Mouse (Mus musculus): ENCODE measurements around the gene Slc35a2.

The Slc35a2 gene

DNA sequence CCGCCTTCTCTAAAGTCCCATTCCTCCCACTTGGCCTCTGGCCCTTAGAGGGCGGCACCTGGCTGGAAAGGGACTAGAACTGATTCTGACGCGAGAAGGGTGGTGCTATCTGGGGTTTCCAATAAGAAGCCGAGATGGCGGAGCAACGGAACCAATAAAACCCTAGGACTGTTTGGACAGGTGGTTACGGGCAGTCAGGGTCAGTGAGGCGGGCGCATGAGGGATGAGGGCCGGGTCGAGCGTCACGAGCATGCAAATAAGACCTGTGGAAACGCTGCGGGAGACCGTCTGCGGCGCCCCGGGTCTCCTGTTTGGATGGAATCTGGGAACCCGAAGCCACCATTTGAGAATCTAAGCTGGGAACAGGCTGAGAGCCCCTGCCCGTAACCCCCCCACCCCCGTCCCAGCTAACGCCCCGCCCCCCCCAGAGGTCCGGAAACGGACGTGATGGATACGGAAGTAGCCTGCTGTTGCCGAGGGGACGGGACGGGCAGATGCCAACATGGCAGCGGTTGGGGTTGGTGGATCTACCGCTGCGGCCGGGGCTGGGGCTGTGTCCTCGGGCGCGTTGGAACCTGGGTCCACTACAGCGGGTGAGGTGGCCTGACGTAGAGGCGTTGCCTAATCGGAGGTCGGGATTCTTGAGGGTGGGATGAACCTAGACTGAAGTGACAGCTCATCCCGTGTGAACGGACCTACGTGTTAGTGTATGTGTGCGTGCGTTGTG is at the start of gene Slc35a2:
TSS of gene Slc35a2 (plus strand) at position 188 of the 727 bp plus-strand sequence.
- WGBS, result 2% methylated on average over 49 of the region's 49 CpGs

DNA sequence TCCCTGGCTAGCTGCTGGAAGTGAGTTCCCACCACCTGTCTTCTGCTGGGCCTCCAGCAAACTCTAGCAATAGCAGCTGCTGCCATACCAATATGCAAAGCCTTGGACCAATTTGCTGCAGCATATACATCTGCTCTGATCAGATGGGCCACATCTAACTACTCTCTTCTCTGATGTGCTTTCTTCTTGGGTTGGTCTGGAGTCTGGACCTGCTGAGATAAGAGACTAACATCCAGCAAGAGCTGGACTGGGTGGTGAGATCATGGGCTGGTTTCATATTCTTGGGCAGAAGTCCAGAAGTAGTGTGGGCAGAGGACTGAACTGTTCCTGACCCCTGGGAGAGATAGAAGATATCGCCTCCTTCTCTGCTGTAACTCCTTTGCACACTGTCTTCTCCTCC is 46.7 kb upstream of the Slc35a2 start:
- WGBS, result 78% methylated on average over 1 of the region's 1 CpGs

DNA sequence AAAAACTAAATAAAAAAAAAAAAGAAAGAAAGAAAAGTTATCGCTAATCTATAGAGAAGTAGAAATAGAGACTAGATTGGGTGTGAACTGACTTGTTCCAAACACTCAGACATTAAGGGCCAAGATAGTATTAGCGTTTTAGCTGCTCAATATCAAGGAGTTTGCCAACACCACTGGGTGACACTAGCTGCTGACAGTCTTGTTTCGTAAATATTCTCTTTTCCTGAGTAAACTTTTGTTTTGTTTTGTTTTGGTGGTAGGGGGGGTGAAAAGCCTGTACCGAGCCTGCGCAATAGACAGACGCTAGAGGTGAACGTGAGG is 43.0 kb upstream of the Slc35a2 start:
- WGBS, result 1% methylated on average over 7 of the region's 7 CpGs

DNA sequence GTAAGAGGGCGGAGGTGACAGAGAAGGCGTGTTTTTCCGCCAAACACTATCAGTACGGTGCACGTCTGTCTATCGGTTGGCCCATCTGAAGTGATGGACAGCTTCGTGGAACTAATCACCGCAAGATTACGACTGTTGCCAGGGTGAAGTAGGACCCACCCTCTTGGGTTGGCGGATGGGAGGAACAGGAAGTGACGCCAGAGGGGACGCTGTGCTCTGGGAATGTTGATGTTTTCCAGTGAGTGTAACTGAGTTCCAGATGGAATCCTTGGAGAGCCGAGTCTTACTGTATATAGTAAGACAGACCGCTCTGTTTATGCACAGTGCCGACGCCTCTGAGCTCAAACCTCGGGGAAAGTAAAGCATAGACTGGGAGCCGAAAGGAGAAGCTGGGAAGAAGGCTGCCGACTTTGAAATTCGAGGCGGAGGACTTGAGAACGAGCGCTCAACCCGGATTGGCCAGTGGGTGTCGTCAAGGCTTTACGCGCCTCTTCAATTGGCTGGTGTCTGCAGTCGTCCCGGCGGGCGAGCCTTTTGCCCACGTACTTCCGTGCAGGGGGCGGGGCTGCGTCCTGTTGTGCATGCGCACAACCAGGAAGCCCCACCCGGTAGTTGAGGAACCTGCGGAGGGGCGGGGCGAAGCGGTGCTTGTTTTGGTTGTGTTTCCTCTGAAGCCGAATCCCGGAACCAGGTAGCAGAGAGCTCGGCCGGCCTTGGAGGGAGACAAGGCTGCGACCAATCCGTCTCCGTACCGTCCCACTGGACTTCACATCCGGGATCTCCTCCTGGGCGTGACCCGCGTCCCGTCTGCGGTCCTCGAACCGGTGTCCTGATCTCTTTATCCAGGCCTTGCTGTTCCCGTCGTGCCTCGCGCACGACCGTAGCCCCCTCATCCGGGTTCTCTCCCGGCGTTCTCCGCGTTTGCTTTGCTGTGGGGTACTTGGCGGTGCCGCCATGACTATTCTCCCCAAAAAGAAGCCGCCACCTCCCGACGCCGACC is 42.4 kb upstream of the Slc35a2 start, which contains the start of gene Otud5:
TSS of gene Otud5 (plus strand) at position 202 of the 1,000 bp plus-strand sequence.
- 2% methylated on average over 73 of the region's 74 CpGs for WGBS

DNA sequence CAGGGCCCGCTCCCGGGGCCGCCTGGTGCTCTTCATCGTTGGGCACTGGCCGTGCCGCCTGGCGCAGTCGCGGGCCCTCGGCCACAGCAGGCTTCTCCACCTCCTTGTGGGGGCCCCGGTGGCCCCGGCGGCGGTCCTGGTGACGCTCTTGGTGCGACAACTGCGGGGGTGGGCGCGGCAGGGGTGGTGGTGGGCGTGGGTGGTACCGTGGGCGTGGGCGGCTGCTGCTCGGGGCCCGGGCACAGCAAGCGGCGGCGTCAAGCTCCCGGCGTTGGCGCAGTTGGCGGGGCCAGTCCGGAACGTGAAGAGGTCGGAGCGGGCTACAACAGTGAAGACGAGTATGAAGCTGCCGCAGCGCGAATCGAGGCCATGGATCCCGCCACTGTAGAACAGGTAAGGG is 41.5 kb upstream of the Slc35a2 start:
- WGBS, result 6% methylated on average over 41 of the region's 42 CpGs

DNA sequence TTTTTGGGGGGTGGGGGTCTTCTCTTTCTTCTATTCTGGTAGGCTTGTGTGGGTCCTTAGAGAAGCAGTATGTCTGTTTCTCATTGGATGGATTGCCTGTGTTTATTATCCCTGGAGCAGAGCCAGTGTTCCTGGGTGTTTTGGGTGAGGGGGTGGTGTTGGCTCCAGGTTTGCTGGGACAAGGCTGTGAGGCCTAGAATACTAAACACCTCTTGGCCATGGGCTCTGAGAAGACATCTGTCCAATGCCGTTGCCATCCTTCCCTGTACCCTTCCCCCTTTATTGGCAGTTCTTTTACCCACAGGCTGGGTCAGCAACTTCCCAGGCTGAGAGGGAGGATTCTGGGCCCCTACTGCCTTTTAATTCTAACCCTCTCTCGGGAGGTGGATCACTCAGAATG is 36.0 kb upstream of the Slc35a2 start:
- 23% methylated on average over 2 of the region's 2 CpGs for WGBS

DNA sequence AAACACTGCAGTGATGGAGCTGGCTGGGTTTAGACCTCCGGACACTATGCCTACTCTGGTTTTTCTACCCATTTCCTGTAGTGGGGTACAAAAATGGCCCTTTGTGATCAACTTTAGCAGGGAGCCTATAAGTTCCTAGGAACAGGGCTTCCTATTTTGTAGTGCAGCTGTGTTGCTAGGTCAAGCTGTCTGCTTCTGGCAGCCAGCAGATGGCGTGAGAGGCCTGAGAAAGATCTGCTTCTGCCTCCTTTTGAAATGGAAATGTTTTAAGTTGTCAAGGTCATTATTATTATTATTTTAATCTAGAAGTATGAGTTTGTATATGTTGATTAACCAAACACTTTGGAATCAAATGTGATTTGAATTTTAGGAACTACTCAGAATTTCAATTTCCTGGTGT is 29.2 kb upstream of the Slc35a2 start:
- WGBS, result 30% methylated on average over 2 of the region's 2 CpGs

DNA sequence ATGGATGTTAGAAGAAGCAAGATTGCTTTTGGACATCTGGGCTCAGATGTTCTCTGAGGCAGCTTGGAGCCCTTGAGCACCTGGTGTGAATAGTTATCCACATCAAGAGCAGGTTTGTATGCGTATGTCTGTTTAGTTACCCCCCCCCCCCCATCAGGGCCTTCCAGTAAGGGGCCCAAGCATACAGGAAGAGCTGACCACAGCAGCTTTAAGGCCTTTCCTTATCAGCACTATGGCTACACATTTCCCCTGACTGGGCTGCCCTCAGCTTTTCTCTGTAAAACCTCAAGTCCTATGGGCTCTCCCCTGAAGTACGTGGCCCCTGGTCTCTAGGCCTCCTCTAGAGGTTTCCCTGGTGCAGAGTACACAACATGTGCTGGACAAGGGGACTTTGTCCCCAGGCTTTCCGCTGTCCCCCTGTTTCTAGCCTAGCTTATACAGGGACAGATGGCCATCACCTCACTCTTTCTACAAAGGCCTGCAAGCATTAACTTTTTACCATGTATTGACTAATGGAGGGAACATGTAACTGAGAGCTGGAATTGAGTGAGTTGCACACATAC is 24.6 kb upstream of the Slc35a2 start:
- 85% methylated on average over 3 of the region's 3 CpGs for WGBS

DNA sequence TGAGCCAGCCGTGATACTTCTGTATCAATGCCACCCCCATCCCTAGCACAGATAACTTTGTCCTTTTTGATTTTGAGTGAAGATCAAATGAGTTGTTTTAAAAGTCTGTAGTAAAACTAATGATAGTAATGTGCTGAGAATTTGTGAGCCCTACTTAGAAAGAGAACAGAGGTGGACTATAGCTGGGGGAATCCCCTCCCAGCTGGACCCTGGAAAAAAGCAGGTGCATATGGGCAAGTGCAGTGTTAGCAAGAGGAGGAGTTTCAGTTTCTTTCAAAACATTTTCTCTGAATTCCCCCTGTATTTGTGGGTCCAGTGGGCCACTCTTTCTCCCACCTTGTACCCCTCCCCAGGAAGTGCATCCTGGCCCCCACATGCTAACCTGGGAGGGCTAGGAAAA is 20.6 kb upstream of the Slc35a2 start:
- 47% methylated on average over 1 of the region's 1 CpGs for WGBS

DNA sequence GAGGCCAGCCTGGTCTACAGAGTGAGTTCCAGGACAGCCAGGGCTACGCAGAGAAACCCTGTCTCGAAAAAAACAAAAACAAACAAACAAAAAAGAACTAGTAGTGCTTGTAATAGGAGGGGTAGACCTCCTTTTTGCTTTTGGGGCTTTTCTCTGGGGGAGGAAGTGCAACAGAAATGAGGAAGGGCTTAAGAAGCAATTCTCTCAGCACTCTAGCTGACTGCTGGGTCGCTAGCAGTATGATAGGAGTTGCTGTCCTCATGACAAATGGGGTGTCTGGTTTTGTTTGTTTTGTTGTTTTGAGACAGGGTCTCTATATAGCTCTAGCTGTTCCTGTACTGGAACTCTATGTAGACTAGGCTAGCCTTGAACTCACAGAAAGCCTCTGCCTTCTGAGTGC is 19.3 kb upstream of the Slc35a2 start:
- 72% methylated on average over 3 of the region's 3 CpGs for WGBS

DNA sequence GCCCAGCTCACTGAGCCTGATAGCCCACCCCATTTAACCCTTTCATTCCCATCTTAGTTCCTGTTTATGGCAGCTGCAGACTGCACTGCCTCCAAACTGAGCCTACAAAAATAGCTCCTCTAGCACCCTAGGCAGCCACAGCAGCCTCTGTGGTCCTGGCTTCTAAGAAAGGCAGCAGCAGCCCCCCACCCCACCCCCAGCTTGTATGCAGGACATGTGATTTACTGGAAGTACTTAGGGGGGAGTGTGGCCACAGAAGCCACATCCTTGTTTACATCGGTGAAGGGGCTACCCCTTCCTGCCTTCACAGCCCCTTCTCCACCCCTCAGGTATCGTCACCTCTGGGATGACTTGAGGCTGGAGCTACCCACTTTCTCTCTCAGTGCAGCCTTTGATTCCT is 18.5 kb upstream of the Slc35a2 start:
- 71% methylated on average over 2 of the region's 2 CpGs for WGBS

DNA sequence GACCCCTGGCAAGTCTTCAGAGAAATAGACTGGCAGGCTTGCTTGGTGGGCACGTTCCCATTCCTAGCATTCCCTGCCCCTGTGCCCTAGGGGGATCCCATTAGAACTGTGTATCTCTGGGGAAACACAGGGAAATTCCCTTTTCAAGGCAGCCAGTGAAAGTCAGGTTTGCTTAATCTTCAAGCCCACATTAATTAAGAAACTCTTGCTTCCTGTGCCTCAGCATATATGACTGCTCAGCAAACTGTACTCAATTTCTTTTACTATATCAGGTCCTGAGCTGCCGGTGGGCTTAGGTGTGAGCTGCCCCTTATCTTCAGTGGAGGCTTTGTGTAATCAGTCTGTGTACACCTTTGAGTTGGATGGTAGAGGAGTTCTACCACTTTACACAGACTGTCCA is 18.0 kb upstream of the Slc35a2 start:
- 65% methylated on average over 2 of the region's 2 CpGs for WGBS

DNA sequence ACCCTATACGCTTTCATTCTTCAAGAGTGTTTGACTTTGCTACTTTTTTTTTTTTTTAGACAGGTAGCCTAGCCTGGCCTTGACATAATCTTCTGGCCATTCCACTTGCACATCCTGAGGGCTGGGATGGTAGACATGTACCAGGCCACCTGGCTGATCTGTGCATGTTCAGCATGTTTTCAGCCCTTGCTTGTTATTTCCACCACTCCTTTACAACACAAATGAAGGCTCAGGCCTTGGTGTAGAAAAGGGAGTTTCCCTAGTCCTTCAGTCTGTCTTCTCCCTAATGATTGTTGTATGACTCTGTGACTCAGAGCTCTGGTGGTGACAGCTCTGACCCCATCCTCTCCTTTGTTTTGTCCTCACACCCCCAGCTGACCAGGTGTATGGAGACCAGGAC is 16.7 kb upstream of the Slc35a2 start:
- WGBS, result 93% methylated on average over 1 of the region's 1 CpGs

DNA sequence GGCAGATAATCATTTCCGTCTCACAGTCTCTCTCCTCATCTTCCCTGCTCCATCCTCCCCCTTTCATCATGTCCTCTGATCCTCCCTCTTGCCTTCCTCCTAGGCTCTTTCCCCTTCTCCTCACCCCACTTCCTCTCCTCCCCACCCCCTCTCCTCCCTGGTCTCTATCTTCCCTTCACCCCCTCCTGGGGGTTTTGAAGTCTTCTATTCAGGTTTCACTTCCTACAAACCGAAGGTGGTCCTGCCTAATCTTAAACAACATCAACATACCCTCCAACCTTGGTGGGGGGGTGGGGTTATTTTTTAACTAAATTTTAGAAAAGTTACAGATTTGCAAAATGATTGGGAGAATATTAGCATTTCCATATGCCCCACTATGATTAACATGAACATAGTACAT is 15.3 kb upstream of the Slc35a2 start:
- WGBS, result 35% methylated on average over 2 of the region's 2 CpGs

DNA sequence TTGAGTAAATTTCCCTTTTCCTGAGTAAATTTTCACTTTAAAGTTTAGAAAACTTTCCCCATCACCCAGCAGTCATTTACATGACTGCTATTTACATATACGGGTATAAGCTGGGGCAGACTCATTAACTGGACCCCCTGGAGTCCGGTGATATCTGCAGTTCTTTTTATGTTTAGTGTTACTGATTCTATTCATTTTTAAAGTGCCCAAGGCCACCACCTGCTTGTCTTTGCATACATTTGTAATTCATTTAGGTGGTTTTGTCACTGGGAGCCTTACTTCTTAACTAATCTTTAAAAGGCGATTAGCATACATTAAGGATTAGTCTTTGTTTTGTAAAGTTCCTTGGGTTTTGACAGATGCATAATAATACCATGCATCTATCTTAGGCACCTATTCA is 14.0 kb upstream of the Slc35a2 start:
- 56% methylated on average over 3 of the region's 3 CpGs for WGBS

DNA sequence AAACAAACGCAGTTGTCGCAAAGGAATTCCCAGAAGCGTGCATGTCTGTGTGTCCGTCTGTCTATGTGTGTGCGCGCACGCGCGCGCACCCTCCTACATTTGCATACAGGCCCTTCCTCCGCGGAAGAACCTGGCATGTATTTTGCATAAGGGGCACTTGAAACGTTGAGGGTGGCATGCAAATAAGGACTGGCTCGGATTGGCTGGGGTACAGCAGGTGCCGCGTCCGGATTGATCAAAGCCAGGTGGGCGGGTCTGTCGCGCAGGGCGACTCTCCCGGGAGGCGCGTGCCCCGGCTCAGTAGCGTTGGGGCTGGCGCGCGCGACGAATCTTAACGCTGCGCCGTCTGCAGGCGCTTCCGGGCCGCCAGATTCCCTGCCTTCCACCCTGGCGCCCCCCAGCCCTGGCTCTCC is 5.8 kb upstream of the Slc35a2 start, which contains the start of gene Pim2:
TSS of gene Pim2 (plus strand) at position 256 of the 413 bp plus-strand sequence.
- 2% methylated on average over 38 of the region's 38 CpGs for WGBS

DNA sequence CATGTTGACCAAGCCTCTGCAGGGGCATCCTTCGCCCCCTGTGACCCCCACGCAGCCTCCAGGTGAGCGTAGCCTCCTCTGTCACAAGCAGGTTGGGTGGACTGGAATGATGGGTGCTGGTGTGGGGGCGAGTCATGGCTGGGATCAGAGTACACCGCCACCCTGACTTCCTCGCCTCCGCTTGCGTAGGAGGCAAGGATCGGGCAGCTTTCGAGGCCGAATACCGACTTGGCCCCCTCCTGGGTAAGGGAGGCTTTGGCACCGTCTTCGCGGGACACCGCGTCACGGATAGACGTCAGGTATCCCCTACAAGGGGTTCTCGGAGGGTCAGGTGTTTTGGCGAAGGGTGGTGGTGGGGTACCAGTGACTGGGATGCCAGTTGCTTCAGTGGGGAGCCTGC is 5.3 kb upstream of the Slc35a2 start:
- WGBS, result 5% methylated on average over 21 of the region's 21 CpGs

DNA sequence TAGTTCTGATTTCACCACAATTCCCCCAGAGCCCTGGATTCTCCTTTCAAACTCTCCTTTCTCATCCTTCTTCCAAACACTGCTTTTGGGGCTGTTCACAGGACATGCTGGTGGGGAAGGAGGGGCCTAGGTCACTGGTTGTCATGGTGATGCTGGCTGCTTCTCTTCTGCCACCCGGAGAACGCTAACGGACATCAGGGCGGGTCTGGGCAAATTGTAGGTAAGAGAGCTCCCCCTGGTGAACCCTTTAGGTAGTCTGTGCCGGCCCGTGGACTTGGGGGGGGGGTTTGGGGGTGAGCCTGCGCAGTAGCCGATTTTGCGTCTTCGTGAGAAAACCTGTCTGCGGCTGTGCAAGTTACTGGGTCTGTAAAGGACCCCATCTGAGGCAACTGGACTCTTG is 4.0 kb upstream of the Slc35a2 start:
- 3% methylated on average over 11 of the region's 11 CpGs for WGBS

DNA sequence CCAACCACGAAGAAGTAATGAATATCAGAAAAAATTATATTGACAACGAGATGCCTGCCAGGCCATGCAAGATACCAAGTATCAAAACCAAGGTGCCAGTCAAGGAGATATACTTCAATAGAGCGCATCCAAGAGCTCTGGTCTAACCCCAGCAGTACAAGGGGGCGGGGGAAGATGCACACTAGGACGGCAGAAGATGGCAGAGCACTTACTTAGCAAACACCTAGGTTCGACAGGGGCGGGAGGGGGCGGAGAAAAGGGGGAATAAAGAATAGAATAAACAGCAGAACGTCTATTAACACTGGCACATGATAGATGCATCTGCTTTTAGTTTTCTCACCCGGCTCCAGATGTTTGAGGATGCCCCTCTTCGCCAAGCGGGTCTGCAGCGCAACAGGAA is 14.4 kb downstream of the Slc35a2 start:
- WGBS, result 9% methylated on average over 13 of the region's 13 CpGs

DNA sequence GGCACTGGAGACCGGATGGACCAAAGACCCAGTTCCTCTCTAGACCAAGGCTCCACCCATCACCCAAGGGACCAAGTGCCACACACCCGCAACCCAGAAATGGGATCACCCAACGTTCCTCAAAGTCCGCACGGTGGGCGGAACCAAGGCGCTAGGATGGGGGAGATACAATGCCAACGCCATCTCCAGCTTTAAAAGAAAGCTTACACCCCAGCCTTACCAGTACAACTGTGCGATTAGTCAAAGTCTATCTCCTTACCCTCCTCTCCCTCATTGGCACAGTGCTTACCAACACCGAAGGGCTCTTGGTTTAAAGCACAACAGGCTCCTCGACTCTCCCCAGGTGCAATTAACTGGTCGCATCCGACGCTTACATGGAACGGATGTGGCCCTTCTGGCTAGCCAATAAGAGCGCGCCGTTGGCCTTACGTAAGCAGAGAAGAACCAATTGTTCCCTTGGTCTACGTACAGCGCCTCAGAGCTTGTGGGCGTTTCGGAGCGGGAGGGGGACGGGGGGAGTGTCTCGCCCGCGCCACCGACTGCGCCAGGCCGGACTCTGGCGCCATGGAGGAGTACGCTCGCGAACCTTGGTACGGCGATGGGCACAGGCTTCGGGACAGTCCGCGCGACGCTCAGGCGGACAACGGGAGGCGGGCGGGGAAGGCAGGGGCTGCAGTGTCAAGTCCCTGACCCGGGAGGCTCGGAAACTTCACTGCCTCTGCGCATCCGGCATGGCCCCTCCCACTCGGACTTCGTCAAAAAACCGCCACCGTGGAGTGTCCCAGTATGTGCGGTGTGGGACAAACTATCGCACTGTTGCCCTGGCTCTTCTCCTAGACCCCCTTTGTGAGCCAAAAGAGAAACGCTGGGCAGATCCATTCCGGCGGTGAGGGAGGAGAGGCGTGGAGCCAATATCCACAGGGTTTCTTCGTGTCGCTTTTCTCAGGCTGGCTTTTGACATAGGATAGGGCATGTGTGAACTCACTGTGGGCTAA is 15.3 kb downstream of the Slc35a2 start, which contains the start of the genes Pqbp1 and Timm17b:
TSS of gene Pqbp1 (minus strand) at position 390 of the 995 bp plus-strand sequence.
TSS of gene Timm17b (plus strand) at position 478 of the 995 bp plus-strand sequence.
- WGBS, result 1% methylated on average over 62 of the region's 62 CpGs

DNA sequence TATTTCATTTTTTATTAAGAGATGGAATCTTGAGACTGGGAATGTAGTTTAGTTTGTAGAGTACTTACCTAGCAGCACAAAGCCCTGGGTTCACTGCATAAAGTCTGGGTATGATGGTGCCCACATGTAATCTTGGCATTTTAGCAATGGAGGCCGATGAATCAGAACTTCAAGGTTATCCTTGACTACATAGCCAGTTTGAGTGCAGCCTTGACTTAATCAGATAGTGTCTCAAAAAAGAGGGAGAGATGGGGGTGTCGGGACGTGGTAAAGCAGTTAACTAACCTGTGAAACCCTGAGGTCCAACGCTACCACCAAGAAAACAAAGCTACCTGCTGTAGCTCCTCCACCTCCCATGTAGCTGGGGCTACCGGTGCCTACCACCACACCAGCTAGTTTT is 20.6 kb downstream of the Slc35a2 start:
- 98% methylated on average over 5 of the region's 5 CpGs for WGBS
